Mouse (Mus musculus): ENCODE data around the gene Dcaf5. TPM values are rescaled to one million over a fixed set of nuclear protein-coding genes. Genes with fewer than 3 reads are reported as not detected.
A peak's percentile ranks its signal among the peaks of the same experiment; 100 is the strongest.

The Dcaf5 gene
- total RNA-seq, 2 experiments from 2014 or later, result 75.4 to 86.9 TPM

- intact Hi-C loops (cut with DNase I), result loop anchor here (5.0 kb wide), 1 partner anchor 109 kb away; no protein-coding TSS in a partner anchor
- peak; percentile 40 to 51 for DNase-seq (ENCODE audit: low spot score in 2 of 2)
Observed at GRCm38 (mm10) chr12:80366004-80366480, 70.4 kb downstream of the Dcaf5 start.

- intact Hi-C loops (cut with DNase I), result loop anchor here (5.0 kb wide), 1 partner anchor 108 kb away; no protein-coding TSS in a partner anchor
- no peak for DNase-seq (ENCODE audit: low spot score in 2 of 2)
Observed at GRCm38 (mm10) chr12:80365345-80365744, 71.1 kb downstream of the Dcaf5 start.

- DNase-seq (ENCODE audit: low spot score in 2 of 2), result no peak
- intact Hi-C loops (cut with DNase I), result no loop called here
Observed at GRCm38 (mm10) chr12:80361655-80362054, 74.7 kb downstream of the Dcaf5 start.

GRCm38 (mm10) chr12:80360321-80360720, 76.1 kb downstream of the Dcaf5 start:
- no peak for DNase-seq (ENCODE audit: low spot score in 2 of 2)
- intact Hi-C loops (cut with DNase I), result no loop called here

GRCm38 (mm10) chr12:80344777-80345231, 91.6 kb downstream of the Dcaf5 start:
- no peak for DNase-seq (ENCODE audit: low spot score in 2 of 2)
- intact Hi-C loops (cut with DNase I), result no loop called here

- DNase-seq (ENCODE audit: low spot score in 2 of 2), result peak in 1 of 2 experiments; percentile 30
- intact Hi-C loops (cut with DNase I), result no loop called here
Observed at GRCm38 (mm10) chr12:80340936-80341335, 95.5 kb downstream of the Dcaf5 start.

GRCm38 (mm10) chr12:80334162-80334561, 102.2 kb downstream of the Dcaf5 start:
- intact Hi-C loops (cut with DNase I), result no loop called here
- DNase-seq (ENCODE audit: low spot score in 2 of 2), result no peak

GRCm38 (mm10) chr12:80331634-80332033, 104.8 kb downstream of the Dcaf5 start:
- DNase-seq (ENCODE audit: low spot score in 2 of 2), result no peak
- intact Hi-C loops (cut with DNase I), result no loop called here

GRCm38 (mm10) chr12:80330819-80331218, 105.6 kb downstream of the Dcaf5 start:
- intact Hi-C loops (cut with DNase I), result no loop called here
- DNase-seq (ENCODE audit: low spot score in 2 of 2), result no peak

GRCm38 (mm10) chr12:80329641-80330040, 106.8 kb downstream of the Dcaf5 start:
- no peak for DNase-seq (ENCODE audit: low spot score in 2 of 2)
- intact Hi-C loops (cut with DNase I), result no loop called here

GRCm38 (mm10) chr12:80326047-80326446, 110.4 kb downstream of the Dcaf5 start:
- no peak for DNase-seq (ENCODE audit: low spot score in 2 of 2)
- intact Hi-C loops (cut with DNase I), result no loop called here

- intact Hi-C loops (cut with DNase I), result no loop called here
- DNase-seq (ENCODE audit: low spot score in 2 of 2), result no peak
Observed at GRCm38 (mm10) chr12:80324785-80325131, 111.6 kb downstream of the Dcaf5 start.

- no peak for DNase-seq (ENCODE audit: low spot score in 2 of 2)
- intact Hi-C loops (cut with DNase I), result no loop called here
Observed at GRCm38 (mm10) chr12:80324051-80324784, 112.2 kb downstream of the Dcaf5 start.

- intact Hi-C loops (cut with DNase I), result no loop called here
- DNase-seq (ENCODE audit: low spot score in 2 of 2), result no peak
Observed at GRCm38 (mm10) chr12:80323371-80324050, 112.9 kb downstream of the Dcaf5 start.

GRCm38 (mm10) chr12:80322494-80322893, 113.9 kb downstream of the Dcaf5 start:
- intact Hi-C loops (cut with DNase I), result no loop called here
- DNase-seq (ENCODE audit: low spot score in 2 of 2), result no peak

GRCm38 (mm10) chr12:80319062-80319461, 117.3 kb downstream of the Dcaf5 start:
- DNase-seq (ENCODE audit: low spot score in 2 of 2), result no peak
- intact Hi-C loops (cut with DNase I), result no loop called here

- intact Hi-C loops (cut with DNase I), result no loop called here
- DNase-seq (ENCODE audit: low spot score in 2 of 2), result no peak
Observed at GRCm38 (mm10) chr12:80315321-80315720, 121.1 kb downstream of the Dcaf5 start.

GRCm38 (mm10) chr12:80311959-80312669, 124.3 kb downstream of the Dcaf5 start:
- no peak for DNase-seq (ENCODE audit: low spot score in 2 of 2)
- intact Hi-C loops (cut with DNase I), result no loop called here

GRCm38 (mm10) chr12:80307556-80307955, 128.8 kb downstream of the Dcaf5 start:
- DNase-seq (ENCODE audit: low spot score in 2 of 2), result no peak
- intact Hi-C loops (cut with DNase I), result no loop called here

GRCm38 (mm10) chr12:80304518-80304917, 131.9 kb downstream of the Dcaf5 start:
- intact Hi-C loops (cut with DNase I), result no loop called here
- DNase-seq (ENCODE audit: low spot score in 2 of 2), result no peak
